Mouse (Mus musculus): ENCODE measurements around the gene Apaf1. TPM values are rescaled to one million over a fixed set of nuclear protein-coding genes. Genes with fewer than 3 reads are reported as not detected.

The Apaf1 gene
- total and polyA plus RNA-seq, 2 experiments, result 1.6 to 3.4 TPM

GRCm38 (mm10) chr10:90990340-90990739 lies 92.2 kb downstream of the Apaf1 start:
- Histone ChIP-seq H3K9ac (ENCODE audit: low read depth, low read length) (no peak overlapping the region), H3K79me2 (ENCODE audit: control insufficient read depth, insufficient read depth, low read length) (no peaks in the 10 kb centered on the region), H3K4me3 (ENCODE audit: insufficient read depth, low read depth, low read length) (no peak overlapping the region), H3K27ac (replicated peaks; ENCODE audit: insufficient read depth, low read depth, low read length) (no peak overlapping the region), H3K4me1 (ENCODE audit: control insufficient read depth, insufficient read depth, low read length) (no peaks in the 10 kb centered on the region), H3K27me3 (ENCODE audit: control insufficient read depth, insufficient read depth, low read length) (no peaks in the 10 kb centered on the region), H3K36me3 (ENCODE audit: control insufficient read depth, insufficient read depth, low read length) (peaks cover 4% of the 10 kb centered on the region)
- no peak for DNase-seq (ENCODE audit: extremely low read depth, low read depth, low spot score)
- 90% methylated on average over 6 of the region's 6 CpGs for WGBS
- no peak for TF ChIP-seq CTCF (IDR thresholded peaks at IDR 0.05; ENCODE audit: low read depth, low read length)

GRCm38 (mm10) chr10:90983046-90983445 lies 99.5 kb downstream of the Apaf1 start:
- DNase-seq (ENCODE audit: extremely low read depth, low read depth, low spot score), result peak; percentile 26
- Histone ChIP-seq H3K4me3 (ENCODE audit: insufficient read depth, low read depth, low read length) (no peak overlapping the region), H3K79me2 (ENCODE audit: control insufficient read depth, insufficient read depth, low read length) (no peaks in the 10 kb centered on the region), H3K9ac (ENCODE audit: low read depth, low read length) (no peak overlapping the region), H3K27me3 (ENCODE audit: control insufficient read depth, insufficient read depth, low read length) (no peaks in the 10 kb centered on the region), H3K27ac (replicated peaks; ENCODE audit: insufficient read depth, low read depth, low read length) (no peak overlapping the region), H3K4me1 (ENCODE audit: control insufficient read depth, insufficient read depth, low read length) (no peaks in the 10 kb centered on the region), H3K36me3 (ENCODE audit: control insufficient read depth, insufficient read depth, low read length) (no peaks in the 10 kb centered on the region; the same call in 1 of the 2 replicates)
- TF ChIP-seq CTCF (IDR thresholded peaks at IDR 0.05; ENCODE audit: low read depth, low read length) (no peak), POLR2A (IDR thresholded peaks at IDR 0.05; ENCODE audit: extremely low read depth, insufficient read depth, low read length) (no peak)
- 69% methylated on average over 8 of the region's 8 CpGs for WGBS

- no peaks in the 10 kb centered on the region for H3K79me2 ChIP-seq (ENCODE audit: control insufficient read depth, insufficient read depth, low read length)
- no peak overlapping the region for H3K27ac ChIP-seq (replicated peaks; ENCODE audit: insufficient read depth, low read depth, low read length)
- TF ChIP-seq POLR2A (IDR thresholded peaks at IDR 0.05; ENCODE audit: extremely low read depth, insufficient read depth, low read length) (no peak), CTCF (IDR thresholded peaks at IDR 0.05; ENCODE audit: low read depth, low read length) (no peak)
- DNase-seq (ENCODE audit: extremely low read depth, low read depth, low spot score), result no peak
- no peak overlapping the region for H3K4me3 ChIP-seq (ENCODE audit: insufficient read depth, low read depth, low read length)
- no peaks in the 10 kb centered on the region for H3K36me3 ChIP-seq (ENCODE audit: control insufficient read depth, insufficient read depth, low read length)
- H3K9ac ChIP-seq (ENCODE audit: low read depth, low read length), result no peak overlapping the region
- H3K4me1 ChIP-seq (ENCODE audit: control insufficient read depth, insufficient read depth, low read length), result no peaks in the 10 kb centered on the region
- H3K27me3 ChIP-seq (ENCODE audit: control insufficient read depth, insufficient read depth, low read length), result no peaks in the 10 kb centered on the region
- 71% methylated on average over 4 of the region's 4 CpGs for WGBS
Measured at GRCm38 (mm10) chr10:90981811-90982210, 100.8 kb downstream of the Apaf1 start.

GRCm38 (mm10) chr10:90974491-90974890 lies 108.1 kb downstream of the Apaf1 start:
- WGBS, result 81% methylated on average over 6 of the region's 6 CpGs
- Histone ChIP-seq H3K9ac (ENCODE audit: low read depth, low read length) (no peak overlapping the region), H3K27me3 (ENCODE audit: control insufficient read depth, insufficient read depth, low read length) (peaks cover 6% of the 10 kb centered on the region), H3K27ac (replicated peaks; ENCODE audit: insufficient read depth, low read depth, low read length) (no peak overlapping the region), H3K4me3 (ENCODE audit: insufficient read depth, low read depth, low read length) (no peak overlapping the region), H3K4me1 (ENCODE audit: control insufficient read depth, insufficient read depth, low read length) (0 out of 2 replicates have a peak, but pooled peaks cover 4% of the 10 kb centered on the region), H3K79me2 (ENCODE audit: control insufficient read depth, insufficient read depth, low read length) (no peaks in the 10 kb centered on the region), H3K36me3 (ENCODE audit: control insufficient read depth, insufficient read depth, low read length) (no peaks in the 10 kb centered on the region)
- DNase-seq (ENCODE audit: extremely low read depth, low read depth, low spot score), result no peak
- TF ChIP-seq POLR2A (IDR thresholded peaks at IDR 0.05; ENCODE audit: extremely low read depth, insufficient read depth, low read length) (no peak), CTCF (IDR thresholded peaks at IDR 0.05; ENCODE audit: low read depth, low read length) (no peak)

- no peak overlapping the region for H3K27ac ChIP-seq (replicated peaks; ENCODE audit: insufficient read depth, low read depth, low read length)
- H3K4me3 ChIP-seq (ENCODE audit: insufficient read depth, low read depth, low read length), result no peak overlapping the region
- peaks cover 10% of the 10 kb centered on the region for H3K27me3 ChIP-seq (ENCODE audit: control insufficient read depth, insufficient read depth, low read length)
- H3K36me3 ChIP-seq (ENCODE audit: control insufficient read depth, insufficient read depth, low read length), result no peaks in the 10 kb centered on the region
- no peak overlapping the region for H3K9ac ChIP-seq (ENCODE audit: low read depth, low read length)
- TF ChIP-seq POLR2A (IDR thresholded peaks at IDR 0.05; ENCODE audit: extremely low read depth, insufficient read depth, low read length) (no peak), CTCF (IDR thresholded peaks at IDR 0.05; ENCODE audit: low read depth, low read length) (no peak)
- DNase-seq (ENCODE audit: extremely low read depth, low read depth, low spot score), result no peak
- 64% methylated on average over 2 of the region's 2 CpGs for WGBS
- H3K4me1 ChIP-seq (ENCODE audit: control insufficient read depth, insufficient read depth, low read length), result 0 out of 2 replicates have a peak, but pooled peaks cover 4% of the 10 kb centered on the region
- H3K79me2 ChIP-seq (ENCODE audit: control insufficient read depth, insufficient read depth, low read length), result no peaks in the 10 kb centered on the region
Measured at GRCm38 (mm10) chr10:90974084-90974483, 108.5 kb downstream of the Apaf1 start.

GRCm38 (mm10) chr10:90970560-90970959 lies 112.0 kb downstream of the Apaf1 start:
- no peaks in the 10 kb centered on the region for H3K36me3 ChIP-seq (ENCODE audit: control insufficient read depth, insufficient read depth, low read length)
- H3K79me2 ChIP-seq (ENCODE audit: control insufficient read depth, insufficient read depth, low read length), result no peaks in the 10 kb centered on the region
- no peak for DNase-seq (ENCODE audit: extremely low read depth, low read depth, low spot score)
- no peak overlapping the region for H3K27ac ChIP-seq (replicated peaks; ENCODE audit: insufficient read depth, low read depth, low read length)
- no peak overlapping the region for H3K9ac ChIP-seq (ENCODE audit: low read depth, low read length)
- H3K4me3 ChIP-seq (ENCODE audit: insufficient read depth, low read depth, low read length), result no peak overlapping the region
- WGBS, result 49% methylated on average over 4 of the region's 4 CpGs
- peaks cover 11% of the 10 kb centered on the region for H3K27me3 ChIP-seq (ENCODE audit: control insufficient read depth, insufficient read depth, low read length)
- 0 out of 2 replicates have a peak, but pooled peaks cover 4% of the 10 kb centered on the region for H3K4me1 ChIP-seq (ENCODE audit: control insufficient read depth, insufficient read depth, low read length)
- TF ChIP-seq CTCF (IDR thresholded peaks at IDR 0.05; ENCODE audit: low read depth, low read length) (no peak), POLR2A (IDR thresholded peaks at IDR 0.05; ENCODE audit: extremely low read depth, insufficient read depth, low read length) (no peak)
